Mouse (Mus musculus) gastrocnemius, adult 18-20 months (tissue): ENCODE data around the gene Purb. TPM values are rescaled to one million over a fixed set of nuclear protein-coding genes. Genes with fewer than 3 reads are reported as not detected.
"Not testable (repeated sequence)": the region's sequence is repeated elsewhere in the genome, so short reads cannot be mapped to it uniquely, and the experiment has no call there.

Experiments used
- DNase-seq: peaks from one replicate; pipeline ENCODE4 v3.0.0; 2021; ENCODE audit warnings: low spot score
- microRNA-seq: library from miRNA; unstranded; fragments of <30 nt; microRNA quantifications from one replicate; pipeline ENCODE4 v1.2.0, GENCODE M21; 2021
- total RNA-seq, 2 experiments: library from RNA; stranded (reverse); gene quantifications; 2 replicates each; pipeline ENCODE4 v1.2.3; 2021

Gene Purb
- total RNA-seq, 2 experiments from 2014 or later, result 19.0 to 21.1 TPM

- DNase-seq, result no peak
Measured at GRCm38 (mm10) chr11:6445441-6445840, 30.3 kb downstream of the Purb start.

- DNase-seq, result peak; percentile 99
Measured at GRCm38 (mm10) chr11:6444077-6444853, 31.5 kb downstream of the Purb start, which contains the start of gene H2afv. Gene H2afv, minus strand, starts transcription at chr11:6444443.

GRCm38 (mm10) chr11:6443727-6444076 is 32.0 kb downstream of the Purb start:
- no peak for DNase-seq

- DNase-seq, result no peak
Measured at GRCm38 (mm10) chr11:6443102-6443501, 32.6 kb downstream of the Purb start.

- DNase-seq, result no peak
Measured at GRCm38 (mm10) chr11:6442566-6442965, 33.2 kb downstream of the Purb start.

- DNase-seq, result no peak
Measured at GRCm38 (mm10) chr11:6440171-6440570, 35.5 kb downstream of the Purb start.

- DNase-seq, result no peak
Measured at GRCm38 (mm10) chr11:6437667-6438066, 38.0 kb downstream of the Purb start.

- peak; percentile 37 for DNase-seq
Measured at GRCm38 (mm10) chr11:6436442-6436841, 39.3 kb downstream of the Purb start.

GRCm38 (mm10) chr11:6430186-6430585 is 45.5 kb downstream of the Purb start:
- no peak for DNase-seq

GRCm38 (mm10) chr11:6420722-6421350 is 54.9 kb downstream of the Purb start:
- no peak for DNase-seq

GRCm38 (mm10) chr11:6420283-6420703 is 55.4 kb downstream of the Purb start:
- no peak for DNase-seq

GRCm38 (mm10) chr11:6419156-6419555 is 56.6 kb downstream of the Purb start:
- not testable (repeated sequence) for DNase-seq

- no peak for DNase-seq
Measured at GRCm38 (mm10) chr11:6418751-6419150, 57.0 kb downstream of the Purb start.

Small RNAs within 50 kb of the gene (microRNA-seq; reads per million reads assigned to microRNA genes)
- gene Gm22123, result not detected

Other genes with a start within 250 kb of the Purb start
- under 1 TPM; 0.23 to 0.28 TPM for gene Npc1l1, start 245.8 kb downstream of the Purb start, total RNA-seq
- 10 to 100 TPM; 23.9 to 25.7 TPM for gene Ddx56, start 208.1 kb downstream of the Purb start, total RNA-seq
- gene Tmed4, start 201.0 kb downstream of the Purb start, total RNA-seq, result 10 to 100 TPM; 65.8 to 66.8 TPM
- gene Ogdh, start 184.3 kb downstream of the Purb start, total RNA-seq, result 100 to 1,000 TPM; 668 to 737 TPM
- 10 to 100 TPM; 49.3 to 51.1 TPM for gene Zmiz2, start 86.8 kb downstream of the Purb start, total RNA-seq
- gene Ppia, start 60.5 kb downstream of the Purb start, total RNA-seq, result 100 to 1,000 TPM; 185 to 242 TPM
- gene H2afv, start 31.5 kb downstream of the Purb start, total RNA-seq, result 10 to 100 TPM; 61.3 to 63.7 TPM
- gene Myo1g, start 45.0 kb upstream of the Purb start, total RNA-seq, result under 1 TPM; 0.45 to 0.80 TPM
- gene Ccm2, start 71.0 kb upstream of the Purb start, total RNA-seq, result 10 to 100 TPM; 21.9 to 26.8 TPM
- gene Nacad, start 130.1 kb upstream of the Purb start, total RNA-seq, result under 1 TPM; 0.74 to 0.87 TPM
- gene Tbrg4, start 150.2 kb upstream of the Purb start, total RNA-seq, result 10 to 100 TPM; 62.9 to 64.4 TPM
- not detected for gene Wap, start 162.7 kb upstream of the Purb start, total RNA-seq
- gene Ramp3, start 182.6 kb upstream of the Purb start, total RNA-seq, result 1 to 10 TPM in 1 of 2 experiments, under 1 TPM in 1; 0.48 to 1.1 TPM